9 mouse cellular contexts compared by ENCODE assay signal in genomic region chr1:176213645-176214221, GRCm38 (mm10).
A peak's percentile ranks its signal among the peaks of the same experiment; 100 is the strongest.
DNase-seq lines count a peak whose midpoint lies in the region; ATAC-seq lines count a peak whose summit lies in the region.
"Had no signal": no experiment of that assay in that cellular context is flagged by ENCODE, and none has a peak within 500 bp of the region (broad histone marks: within the 10 kb centered on the region; RNA-seq: fewer than 3 reads in every experiment).

No protein-coding gene starts in this region.

- WGBS in hindbrain, embryonic 11.5 days, result 46% methylated on average over 17 of the region's 17 CpGs
- WGBS in hindbrain, embryonic 10.5 days, result 60% methylated on average over 17 of the region's 17 CpGs
- 43% methylated on average over 17 of the region's 17 CpGs for WGBS in embryonic facial prominence, embryonic 13.5 days
- 22% methylated on average over 17 of the region's 17 CpGs for WGBS in intestine, embryonic 14.5 days
- WGBS in midbrain, embryonic 15.5 days, result 22% methylated on average over 17 of the region's 17 CpGs

- H3K4me1 ChIP-seq in hindbrain, embryonic 11.5 days (replicated peaks; ENCODE audit: control insufficient read depth, insufficient read depth, low read length), result no peaks in the 10 kb centered on the region
- peaks cover 21% of the 10 kb centered on the region for H3K4me1 ChIP-seq in hindbrain, embryonic 10.5 days (replicated peaks)
- H3K4me1 ChIP-seq in embryonic facial prominence, embryonic 13.5 days, result peaks cover 7% of the 10 kb centered on the region
- no peaks in the 10 kb centered on the region; the same call in 1 of the 2 replicates for H3K4me1 ChIP-seq in intestine, embryonic 14.5 days (replicated peaks; ENCODE audit: control insufficient read depth, insufficient read depth, low read length)
- peaks cover 20% of the 10 kb centered on the region for H3K4me1 ChIP-seq in midbrain, embryonic 15.5 days

- H3K9ac ChIP-seq in hindbrain, embryonic 11.5 days (ENCODE audit: low read depth, low read length), result no peak overlapping the region
- H3K9ac ChIP-seq in embryonic facial prominence, embryonic 13.5 days, result no peak overlapping the region
- H3K9ac ChIP-seq in intestine, embryonic 14.5 days (ENCODE audit: low read length), result no peak overlapping the region
- peak overlapping the region; percentile 15 for H3K9ac ChIP-seq in midbrain, embryonic 15.5 days

- H3K4me2 ChIP-seq in hindbrain, embryonic 11.5 days (replicated peaks; ENCODE audit: low read depth, low read length), result 0 out of 2 replicates have a peak overlapping the region, but pooled peaks have one; percentile 9
- H3K4me2 ChIP-seq in embryonic facial prominence, embryonic 13.5 days, result peak overlapping the region; percentile 50
- H3K4me2 ChIP-seq in intestine, embryonic 14.5 days (ENCODE audit: low read length), result peak overlapping the region; percentile 34
- peak overlapping the region; percentile 51 for H3K4me2 ChIP-seq in midbrain, embryonic 15.5 days

- 0 out of 2 replicates have a peak overlapping the region, but pooled peaks have one; percentile 39 for H3K27ac ChIP-seq in hindbrain, embryonic 11.5 days (ENCODE audit: low read depth, low read length)
- no peak overlapping the region for H3K27ac ChIP-seq in hindbrain, embryonic 10.5 days
- no peak overlapping the region; the same call in 1 of the 2 replicates for H3K27ac ChIP-seq in embryonic facial prominence, embryonic 13.5 days
- H3K27ac ChIP-seq in intestine, embryonic 14.5 days (ENCODE audit: low read depth), result no peak overlapping the region
- H3K27ac ChIP-seq in midbrain, embryonic 15.5 days, result peak overlapping the region; percentile 58

- no peaks in the 10 kb centered on the region for H3K9me3 ChIP-seq in hindbrain, embryonic 11.5 days (ENCODE audit: control insufficient read depth, low read length)
- no peaks in the 10 kb centered on the region for H3K9me3 ChIP-seq in hindbrain, embryonic 10.5 days
- no peaks in the 10 kb centered on the region for H3K9me3 ChIP-seq in embryonic facial prominence, embryonic 13.5 days
- no peaks in the 10 kb centered on the region for H3K9me3 ChIP-seq in intestine, embryonic 14.5 days (ENCODE audit: control insufficient read depth, low read length)
- H3K9me3 ChIP-seq in midbrain, embryonic 15.5 days, result no peaks in the 10 kb centered on the region

- no peaks in the 10 kb centered on the region for H3K27me3 ChIP-seq in hindbrain, embryonic 11.5 days (ENCODE audit: control insufficient read depth, insufficient read depth, low read length)
- no peaks in the 10 kb centered on the region for H3K27me3 ChIP-seq in hindbrain, embryonic 10.5 days (ENCODE audit: insufficient read depth, poor library complexity, severe bottlenecking)
- H3K27me3 ChIP-seq in embryonic facial prominence, embryonic 13.5 days, result no peaks in the 10 kb centered on the region
- H3K27me3 ChIP-seq in intestine, embryonic 14.5 days (replicated peaks; ENCODE audit: control insufficient read depth, insufficient read depth, low read length), result no peaks in the 10 kb centered on the region
- no peaks in the 10 kb centered on the region for H3K27me3 ChIP-seq in midbrain, embryonic 15.5 days (replicated peaks)

- no peaks in the 10 kb centered on the region for H3K36me3 ChIP-seq in hindbrain, embryonic 11.5 days (ENCODE audit: control insufficient read depth, insufficient read depth, low read length)
- no peaks in the 10 kb centered on the region for H3K36me3 ChIP-seq in hindbrain, embryonic 10.5 days
- H3K36me3 ChIP-seq in embryonic facial prominence, embryonic 13.5 days, result no peaks in the 10 kb centered on the region
- no peaks in the 10 kb centered on the region for H3K36me3 ChIP-seq in intestine, embryonic 14.5 days (ENCODE audit: control insufficient read depth, insufficient read depth, low read length)
- no peaks in the 10 kb centered on the region for H3K36me3 ChIP-seq in midbrain, embryonic 15.5 days (replicated peaks)

- ATAC-seq in hindbrain, embryonic 11.5 days (ENCODE audit: low FRiP score), result peak; percentile 78
- ATAC-seq in embryonic facial prominence, embryonic 13.5 days (ENCODE audit: insufficient number of reproducible peaks, insufficient read depth, low FRiP score, low TSS enrichment, low read depth), result no peak
- ATAC-seq in intestine, embryonic 14.5 days (replicated peaks; ENCODE audit: low FRiP score, low TSS enrichment, low read depth), result no peak
- ATAC-seq in midbrain, embryonic 15.5 days (replicated peaks), result peak; percentile 82
- no peak for ATAC-seq in inflammation-experienced regulatory T-cells, adult 6 months

- no peak overlapping the region for H3K4me3 ChIP-seq in hindbrain, embryonic 11.5 days (ENCODE audit: low read depth, low read length)
- H3K4me3 ChIP-seq in hindbrain, embryonic 10.5 days, result no peak overlapping the region
- peak overlapping the region; percentile 22; the same call in 1 of the 2 replicates for H3K4me3 ChIP-seq in embryonic facial prominence, embryonic 13.5 days
- no peak overlapping the region for H3K4me3 ChIP-seq in intestine, embryonic 14.5 days (ENCODE audit: low read depth, low read length)
- peak overlapping the region; percentile 23 for H3K4me3 ChIP-seq in midbrain, embryonic 15.5 days
- H3K4me3 ChIP-seq: erythroblast, embryonic 14.5 days had no signal

- DNase-seq in hindbrain, embryonic 11.5 days (ENCODE audit: low spot score), result peak; percentile 37
- DNase-seq in hindbrain, embryonic 10.5 days (ENCODE audit: low spot score), result no peak
- peak; percentile 83 for DNase-seq in brain, adult 2 months (ENCODE audit: low read depth, low spot score)
- DNase-seq in intestine, embryonic 14.5 days (ENCODE audit: low spot score), result peak; percentile 52
- no peak for DNase-seq in T-cell, adult 2 months (ENCODE audit: low spot score)

Comparison
In these comparisons a context has a peak if more than half of its experiments do, and no peak if none do; other contexts are left out.
1. DNase-seq: peak in hindbrain, embryonic 11.5 days (single experiment), brain, adult 2 months (single experiment) and intestine, embryonic 14.5 days (single experiment); none in hindbrain, embryonic 10.5 days (single experiment) and T-cell, adult 2 months (single experiment).
2. H3K27ac ChIP-seq: peak in hindbrain, embryonic 11.5 days (single experiment) and midbrain, embryonic 15.5 days (single experiment); none in hindbrain, embryonic 10.5 days (single experiment), embryonic facial prominence, embryonic 13.5 days (single experiment) and intestine, embryonic 14.5 days (single experiment).
3. ATAC-seq: peak in hindbrain, embryonic 11.5 days (single experiment) and midbrain, embryonic 15.5 days (single experiment); none in embryonic facial prominence, embryonic 13.5 days (single experiment), intestine, embryonic 14.5 days (single experiment) and inflammation-experienced regulatory T-cells, adult 6 months (single experiment).
4. H3K4me3 ChIP-seq: peak in embryonic facial prominence, embryonic 13.5 days (single experiment) and midbrain, embryonic 15.5 days (single experiment); none in hindbrain, embryonic 11.5 days (single experiment), hindbrain, embryonic 10.5 days (single experiment) and intestine, embryonic 14.5 days (single experiment).
5. Peak in every context shown above with its lines, with median percentiles within 50 percentile points of each other: H3K4me2 ChIP-seq.